Mouse (Mus musculus) hindbrain, embryonic 13.5 days (tissue): ENCODE measurements at regions not wholly inside any gene's neighbourhood (a gene's known extent, or its start where the extent isn't known, plus 50 kb on each side); places are given as distances from the start of the nearest gene placed in this dataset.

ENCODE experiments used
- ATAC-seq: fragments of 200-750 bp; cut with Nextera tagmentation; 2 replicates; pipeline ENCODE4 v1.8.0; 2017; ENCODE audit warnings: moderate TSS enrichment; ENCODE audit not compliant: low FRiP score
- H3K27ac ChIP-seq: fragments of 300-500 bp; sonication (generic); 2 replicates; pipeline ENCODE4 v1.5.1; 2015; ENCODE audit warnings: inconsistent platforms, mild to moderate bottlenecking, moderate library complexity
- H3K27me3 ChIP-seq: fragments of 300-500 bp; sonication (generic); 2 replicates; pipeline ENCODE4 v1.6.1; 2015; ENCODE audit warnings: mild to moderate bottlenecking, inconsistent platforms
- H3K36me3 ChIP-seq: fragments of 300-500 bp; sonication (generic); 2 replicates; pipeline ENCODE4 v1.6.1; 2015; ENCODE audit warnings: mild to moderate bottlenecking, inconsistent platforms
- H3K4me1 ChIP-seq: fragments of 300-500 bp; sonication (generic); replicated peaks from 2 replicates; pipeline ENCODE4 v1.6.1; 2015; ENCODE audit warnings: inconsistent platforms
- H3K4me2 ChIP-seq: fragments of 300-500 bp; sonication (generic); 2 replicates; pipeline ENCODE4 v1.6.1; 2015; ENCODE audit warnings: inconsistent platforms, mild to moderate bottlenecking, moderate library complexity
- H3K4me3 ChIP-seq: fragments of 300-500 bp; sonication (generic); 2 replicates; pipeline ENCODE4 v1.5.1; 2015; ENCODE audit warnings: mild to moderate bottlenecking, inconsistent platforms
- H3K9ac ChIP-seq: fragments of 300-500 bp; sonication (generic); 2 replicates; pipeline ENCODE4 v1.6.1; 2015; ENCODE audit warnings: mild to moderate bottlenecking, inconsistent platforms
- H3K9me3 ChIP-seq: fragments of 300-500 bp; sonication (generic); 2 replicates; pipeline ENCODE4 v1.6.1; 2016; ENCODE audit warnings: inconsistent platforms
- WGBS: fragments of 180-500 bp; shearing (Covaris S2); methylation state at CpG from one replicate; pipeline ENCODE4 v1.1.7; 2015; 5-methylcytosine and 5-hydroxymethylcytosine counted together

DNA sequence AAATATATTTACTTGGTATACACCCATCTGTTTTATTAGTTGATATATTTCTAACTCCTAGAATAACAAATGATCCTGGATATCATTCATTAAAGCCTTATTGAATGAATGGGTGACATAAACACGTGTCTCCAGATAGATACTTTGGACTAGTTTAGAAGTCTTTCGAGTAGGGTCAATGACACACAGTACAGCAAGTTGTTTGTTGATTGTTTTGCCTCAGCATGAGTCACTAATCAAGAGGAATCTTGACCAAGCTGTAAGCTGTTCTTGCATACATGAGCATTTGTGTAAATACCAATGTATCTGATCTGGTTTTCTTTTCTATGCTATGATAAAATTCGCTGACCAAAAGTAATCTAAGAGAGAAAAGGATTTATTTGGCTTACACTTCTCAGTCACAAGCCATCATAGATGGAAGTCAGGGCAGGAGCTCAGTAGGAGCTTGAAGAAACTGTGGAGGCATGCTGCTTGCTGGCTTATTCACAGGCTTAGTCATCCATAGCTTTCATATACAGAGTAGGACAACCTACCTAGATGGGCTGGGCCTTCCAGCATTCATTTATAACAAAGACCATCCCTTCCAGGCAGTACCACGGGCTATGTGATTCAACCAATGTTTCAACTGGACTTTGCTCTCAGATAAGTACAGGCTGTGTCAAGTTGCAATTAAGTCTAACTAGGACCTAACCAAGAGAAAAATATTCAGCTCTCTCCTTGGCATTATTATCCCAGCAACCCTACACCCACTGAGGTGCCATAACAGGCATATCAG, 192.5 kb downstream of the Rdh14 start:
- H3K27me3 ChIP-seq, result no peaks in the 10 kb centered on the region
- H3K9me3 ChIP-seq, result no peaks in the 10 kb centered on the region
- 79% methylated on average over 4 of the region's 4 CpGs for WGBS
- no peak for ATAC-seq
- H3K4me3 ChIP-seq, result no peak overlapping the region
- H3K36me3 ChIP-seq, result no peaks in the 10 kb centered on the region
- H3K9ac ChIP-seq, result no peak overlapping the region
- H3K4me1 ChIP-seq, result no peaks in the 10 kb centered on the region
- H3K4me2 ChIP-seq, result no peak overlapping the region
- H3K27ac ChIP-seq, result no peak overlapping the region

DNA sequence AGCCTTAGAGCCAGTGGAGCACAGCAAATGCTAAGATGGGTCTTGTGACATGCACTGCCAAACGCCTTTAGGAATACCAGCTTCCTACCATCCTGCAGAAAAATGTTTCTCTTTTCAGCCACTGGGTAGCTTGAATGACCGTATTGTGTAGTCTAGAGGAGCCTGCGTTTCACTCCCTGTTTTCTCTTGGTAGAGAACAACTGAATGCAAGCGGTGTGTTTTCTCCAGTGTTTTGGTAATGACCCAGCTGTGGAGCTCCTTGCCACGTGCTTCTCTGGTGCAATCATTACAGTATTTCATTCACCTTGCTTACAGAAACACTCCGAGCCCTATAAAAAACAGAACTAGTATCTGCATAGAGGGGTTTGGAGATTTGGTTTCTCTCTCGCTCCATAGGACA, 193.5 kb downstream of the Rdh14 start:
- Histone ChIP-seq H3K27me3 (no peaks in the 10 kb centered on the region), H3K9me3 (no peaks in the 10 kb centered on the region), H3K4me1 (no peaks in the 10 kb centered on the region), H3K4me3 (no peak overlapping the region), H3K4me2 (no peak overlapping the region), H3K9ac (no peak overlapping the region), H3K36me3 (no peaks in the 10 kb centered on the region), H3K27ac (no peak overlapping the region)
- WGBS, result 56% methylated on average over 7 of the region's 7 CpGs
- no peak for ATAC-seq

DNA sequence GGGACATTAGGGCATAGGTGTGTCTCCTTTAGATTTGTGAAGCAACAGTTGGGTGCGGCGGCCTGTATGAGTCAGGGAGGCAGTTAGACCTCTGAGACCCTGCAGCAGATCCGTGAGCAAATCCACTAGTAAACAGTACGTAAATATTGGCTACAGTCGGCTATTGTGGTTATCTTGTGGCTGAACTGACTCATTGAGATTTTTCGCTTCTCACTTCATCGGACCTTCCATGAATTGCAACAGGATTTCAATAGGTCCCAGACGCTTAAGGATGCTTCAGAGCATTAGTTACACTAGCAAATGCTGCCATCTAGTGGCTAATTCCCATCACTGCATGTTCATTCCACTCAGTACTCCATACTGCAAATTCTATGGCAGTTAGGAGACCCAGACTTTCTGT, 199.0 kb downstream of the Rdh14 start:
- 40% methylated on average over 8 of the region's 8 CpGs for WGBS

DNA sequence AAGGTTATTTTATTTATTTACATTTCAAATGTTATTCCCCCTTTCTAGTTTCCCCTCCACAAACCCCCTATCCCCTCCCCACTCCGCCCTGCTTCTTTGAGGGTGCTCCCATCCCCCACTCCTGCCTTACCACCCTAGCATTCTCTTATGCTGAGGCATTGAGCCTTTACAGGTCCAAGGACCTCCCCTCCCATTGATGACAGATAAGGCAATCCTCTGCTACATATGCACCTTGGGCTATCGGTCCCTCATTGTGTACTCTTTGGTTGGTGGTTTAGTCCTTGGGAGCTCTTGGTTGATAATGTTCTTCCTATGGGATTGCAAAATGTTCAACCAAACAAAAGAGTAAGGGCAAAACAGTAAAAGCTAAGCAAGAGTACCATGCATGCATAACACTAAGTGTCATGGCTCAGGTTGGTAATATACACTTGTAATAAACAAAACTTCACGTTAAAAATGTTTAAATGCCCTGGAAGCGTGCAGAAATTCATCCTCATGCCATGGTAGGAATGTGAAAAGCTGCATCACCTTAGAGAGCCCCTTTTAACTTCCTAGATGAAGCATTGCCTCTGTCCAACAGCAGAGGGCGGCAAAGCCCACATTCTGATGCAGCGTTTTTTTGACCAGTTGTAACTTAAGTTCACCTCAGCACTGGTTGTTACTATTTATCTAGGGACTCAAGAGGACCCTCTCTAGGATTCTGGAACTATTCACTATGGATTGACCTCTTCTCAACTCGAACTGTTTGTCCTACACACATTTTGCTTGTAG, 207.6 kb downstream of the Rdh14 start:
- Histone ChIP-seq H3K9me3 (no peaks in the 10 kb centered on the region), H3K36me3 (no peaks in the 10 kb centered on the region), H3K27ac (no peak overlapping the region), H3K4me1 (no peaks in the 10 kb centered on the region), H3K27me3 (no peaks in the 10 kb centered on the region), H3K4me3 (no peak overlapping the region), H3K9ac (no peak overlapping the region), H3K4me2 (no peak overlapping the region)
- ATAC-seq, result peak; percentile 66; the same call in 1 of the 2 replicates
- WGBS, result 19% methylated on average over 7 of the region's 7 CpGs

More for the DNA sequence above, 199.0 kb downstream of the Rdh14 start:
- H3K36me3 ChIP-seq, result no peaks in the 10 kb centered on the region
- H3K9me3 ChIP-seq, result no peaks in the 10 kb centered on the region
- no peak overlapping the region for H3K4me3 ChIP-seq
- no peaks in the 10 kb centered on the region for H3K27me3 ChIP-seq
- no peaks in the 10 kb centered on the region for H3K4me1 ChIP-seq
- ATAC-seq, result peak; percentile 94
- H3K9ac ChIP-seq, result no peak overlapping the region
- H3K4me2 ChIP-seq, result no peak overlapping the region
- no peak overlapping the region for H3K27ac ChIP-seq

DNA sequence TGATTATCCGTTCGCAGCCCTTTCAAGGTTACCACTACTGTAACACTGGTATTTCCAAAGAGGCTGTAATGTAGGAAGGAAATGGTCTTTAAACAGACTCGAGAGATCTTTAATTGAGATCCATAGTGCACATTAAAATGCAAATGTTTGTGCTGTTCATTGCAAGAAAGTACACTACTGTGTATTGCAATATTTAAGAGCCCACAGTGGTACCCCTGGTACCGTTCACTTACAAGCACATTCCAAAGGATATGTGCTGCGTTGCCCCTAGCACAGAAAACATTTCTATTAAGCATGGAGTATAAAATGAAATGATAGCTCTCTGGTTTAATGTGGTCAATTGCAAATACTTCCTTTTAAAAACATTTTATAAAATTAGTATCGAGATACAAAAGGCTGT, 209.5 kb downstream of the Rdh14 start:
- Histone ChIP-seq H3K27me3 (no peaks in the 10 kb centered on the region), H3K27ac (no peak overlapping the region), H3K4me2 (no peak overlapping the region), H3K4me3 (no peak overlapping the region), H3K4me1 (no peaks in the 10 kb centered on the region), H3K36me3 (no peaks in the 10 kb centered on the region), H3K9me3 (no peaks in the 10 kb centered on the region), H3K9ac (no peak overlapping the region)
- WGBS, result 73% methylated on average over 6 of the region's 6 CpGs
- ATAC-seq, result no peak

DNA sequence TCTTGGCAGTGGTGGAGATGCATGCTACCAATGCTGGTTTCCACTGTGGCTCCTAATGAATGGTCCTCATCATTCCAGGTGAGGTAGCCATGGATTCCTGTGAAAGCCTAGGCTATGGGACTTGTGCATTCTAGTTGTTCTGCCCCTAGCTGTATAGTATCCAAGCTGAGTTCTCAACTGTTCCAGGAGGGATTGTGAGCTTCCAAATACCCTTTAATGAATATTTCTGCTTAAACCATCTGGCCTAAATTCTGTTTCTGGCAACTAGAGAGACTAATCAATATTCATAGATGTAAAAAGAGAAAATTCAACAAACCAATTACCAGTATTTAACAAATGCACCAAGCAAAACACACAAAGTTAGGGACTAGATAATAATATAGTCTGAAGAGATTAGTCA, 227.7 kb downstream of the Rdh14 start:
- Histone ChIP-seq H3K27ac (no peak overlapping the region), H3K9me3 (no peaks in the 10 kb centered on the region), H3K36me3 (no peaks in the 10 kb centered on the region), H3K27me3 (no peaks in the 10 kb centered on the region), H3K4me3 (no peak overlapping the region), H3K4me2 (no peak overlapping the region), H3K9ac (no peak overlapping the region), H3K4me1 (no peaks in the 10 kb centered on the region)
- no peak for ATAC-seq

DNA sequence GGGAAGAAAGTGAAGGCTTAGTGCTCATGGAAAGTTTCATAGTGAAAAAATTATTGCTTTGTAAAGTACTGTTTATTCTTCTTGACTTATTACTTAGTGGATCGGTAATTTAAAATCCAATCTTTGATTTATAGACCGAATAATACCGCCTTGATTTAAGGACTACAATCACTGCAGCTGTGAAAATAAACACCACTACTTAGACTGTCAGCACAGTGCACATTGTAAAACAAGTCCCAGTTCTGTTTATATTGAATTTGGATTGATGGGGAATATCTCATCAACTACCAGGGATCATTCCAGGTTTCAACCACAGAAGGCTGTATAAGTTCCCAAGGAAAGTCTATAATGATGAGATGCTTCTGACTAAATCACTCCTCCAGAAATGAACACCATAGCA, 230.0 kb downstream of the Rdh14 start:
- ATAC-seq, result no peak
- no peaks in the 10 kb centered on the region for H3K36me3 ChIP-seq
- WGBS, result 90% methylated on average over 3 of the region's 3 CpGs
- H3K4me3 ChIP-seq, result no peak overlapping the region
- no peaks in the 10 kb centered on the region for H3K9me3 ChIP-seq
- no peak overlapping the region for H3K27ac ChIP-seq
- no peaks in the 10 kb centered on the region for H3K4me1 ChIP-seq
- no peaks in the 10 kb centered on the region for H3K27me3 ChIP-seq
- no peak overlapping the region for H3K9ac ChIP-seq
- H3K4me2 ChIP-seq, result no peak overlapping the region

DNA sequence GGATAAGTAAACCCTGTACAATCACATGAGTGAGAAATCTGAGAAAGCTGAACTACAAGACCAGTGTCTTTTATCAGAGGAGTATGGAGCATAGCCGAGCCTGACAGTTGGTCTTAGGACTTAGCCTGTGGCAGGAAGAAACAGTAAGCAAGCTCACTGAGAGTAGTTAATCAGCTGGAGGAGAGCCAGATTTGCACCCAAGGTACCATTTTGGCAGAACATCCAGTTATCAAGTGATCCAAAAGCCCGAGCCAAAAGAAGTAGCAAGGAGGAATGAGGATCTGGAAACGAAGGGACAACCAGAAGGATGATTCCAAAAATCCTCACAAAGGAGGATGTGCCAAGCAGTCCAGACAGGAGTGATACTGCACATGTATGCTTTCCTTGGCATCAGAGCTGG, 248.0 kb downstream of the Rdh14 start:
- Histone ChIP-seq H3K9ac (no peak overlapping the region), H3K4me3 (no peak overlapping the region), H3K36me3 (no peaks in the 10 kb centered on the region), H3K27ac (no peak overlapping the region), H3K27me3 (no peaks in the 10 kb centered on the region), H3K9me3 (no peaks in the 10 kb centered on the region), H3K4me2 (no peak overlapping the region), H3K4me1 (no peaks in the 10 kb centered on the region)
- no peak for ATAC-seq
- 83% methylated on average over 3 of the region's 3 CpGs for WGBS

DNA sequence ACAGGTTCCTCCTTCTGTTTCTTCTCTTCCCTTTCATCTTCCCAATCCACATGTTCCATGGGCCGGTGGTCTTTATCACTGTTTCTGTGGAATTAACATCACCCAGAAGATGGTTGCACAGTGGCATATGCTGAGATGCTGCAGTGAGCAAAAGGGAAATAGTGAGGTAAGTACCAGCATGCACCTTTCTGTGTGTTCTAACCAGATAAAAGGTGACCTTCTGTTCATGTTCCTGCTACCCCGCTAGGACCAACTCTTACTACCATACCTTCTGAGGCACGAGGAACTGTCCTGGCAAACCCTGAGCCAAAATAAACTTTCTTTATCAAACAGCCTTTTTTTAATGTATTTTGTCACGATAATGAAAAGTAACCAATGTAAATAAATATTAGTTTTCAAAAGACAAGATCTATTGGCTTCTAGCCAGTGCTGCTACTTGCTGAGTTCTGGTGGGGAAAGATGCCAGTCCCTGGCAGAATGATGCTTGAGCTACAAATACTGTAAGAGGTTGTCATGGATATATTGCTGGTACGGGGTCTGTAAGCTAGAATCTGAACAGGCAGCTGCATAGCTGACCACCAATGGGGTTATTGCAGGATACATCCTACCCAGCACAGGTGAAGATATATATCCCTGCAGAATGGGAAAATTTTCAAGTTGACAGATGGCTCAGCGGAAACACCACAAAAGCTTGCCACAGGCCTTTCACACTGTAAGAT, 264.1 kb downstream of the Rdh14 start:
- ATAC-seq, result no peak
- Histone ChIP-seq H3K4me3 (no peak overlapping the region), H3K27ac (no peak overlapping the region), H3K4me1 (no peaks in the 10 kb centered on the region), H3K9me3 (no peaks in the 10 kb centered on the region), H3K9ac (no peak overlapping the region), H3K27me3 (no peaks in the 10 kb centered on the region), H3K36me3 (no peaks in the 10 kb centered on the region), H3K4me2 (no peak overlapping the region)
- WGBS, result 88% methylated on average over 6 of the region's 6 CpGs

DNA sequence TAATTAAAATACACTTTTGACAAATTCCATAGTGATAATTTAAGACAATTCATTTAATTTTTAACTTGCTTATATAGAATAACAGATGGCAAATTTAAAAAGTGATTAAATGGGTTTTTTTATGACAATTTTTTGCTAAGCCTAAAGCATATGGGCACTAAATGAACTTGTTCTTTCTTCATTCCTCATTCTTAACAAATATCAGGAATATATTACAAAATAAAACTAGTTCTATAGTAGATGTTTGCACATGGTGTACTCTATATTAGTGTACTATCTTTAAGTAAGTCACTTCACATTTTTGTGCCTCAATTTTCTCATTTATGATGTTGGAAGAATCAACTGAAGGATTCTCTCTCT, 264.6 kb downstream of the Rdh14 start:
- no peak for ATAC-seq
- Histone ChIP-seq H3K9ac (no peak overlapping the region), H3K4me2 (no peak overlapping the region), H3K27ac (no peak overlapping the region), H3K27me3 (no peaks in the 10 kb centered on the region), H3K4me1 (no peaks in the 10 kb centered on the region), H3K36me3 (no peaks in the 10 kb centered on the region), H3K9me3 (no peaks in the 10 kb centered on the region), H3K4me3 (no peak overlapping the region)

DNA sequence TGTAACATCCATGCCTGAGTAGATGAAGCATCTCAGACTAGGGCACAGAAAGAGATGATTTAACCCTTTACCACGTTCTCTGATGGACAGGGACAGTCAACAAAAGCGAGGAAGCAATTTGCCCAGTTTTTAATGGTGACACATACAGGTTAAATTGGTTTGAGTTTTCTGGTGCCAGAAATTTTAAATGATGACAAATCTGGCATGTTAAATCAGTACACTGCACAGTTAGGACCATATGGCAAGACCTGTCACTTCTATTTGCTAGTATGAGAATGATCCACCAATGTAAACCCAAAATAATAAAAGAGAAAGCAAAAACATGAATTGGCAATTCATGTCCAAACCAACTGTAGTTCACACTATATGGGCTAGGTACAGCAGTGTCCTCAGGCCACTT, 268.3 kb downstream of the Rdh14 start:
- no peak overlapping the region for H3K4me2 ChIP-seq
- no peak overlapping the region for H3K27ac ChIP-seq
- H3K4me1 ChIP-seq, result no peaks in the 10 kb centered on the region
- no peaks in the 10 kb centered on the region for H3K9me3 ChIP-seq
- no peaks in the 10 kb centered on the region for H3K27me3 ChIP-seq
- H3K9ac ChIP-seq, result no peak overlapping the region
- no peak overlapping the region for H3K4me3 ChIP-seq
- ATAC-seq, result no peak
- no peaks in the 10 kb centered on the region for H3K36me3 ChIP-seq
- WGBS, result 72% methylated on average over 2 of the region's 2 CpGs

DNA sequence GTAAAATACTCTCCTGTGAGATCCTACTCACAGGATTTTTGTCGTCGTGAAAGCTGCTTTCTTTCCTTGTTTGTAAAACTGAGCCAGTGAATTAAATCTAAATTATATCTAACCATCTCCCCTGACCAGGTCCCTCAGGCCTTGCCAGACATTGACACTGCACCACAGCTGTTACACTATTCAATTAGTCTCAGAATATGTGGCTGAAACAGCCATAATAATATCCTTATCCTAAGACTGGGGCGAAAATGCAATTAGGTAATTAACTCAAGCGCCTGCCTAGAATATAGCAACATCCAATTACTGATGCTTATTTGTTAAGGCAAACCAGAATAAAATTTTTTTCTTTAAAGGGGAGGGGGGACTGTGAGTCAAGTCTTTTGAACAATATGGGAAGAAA, 296.2 kb downstream of the Rdh14 start:
- H3K4me1 ChIP-seq, result no peaks in the 10 kb centered on the region
- ATAC-seq, result 0 out of 2 replicates have a peak, but pooled peaks have one; percentile 59
- 67% methylated on average over 4 of the region's 4 CpGs for WGBS

More for the DNA sequence above, 296.2 kb downstream of the Rdh14 start:
- no peak overlapping the region for H3K4me3 ChIP-seq
- no peaks in the 10 kb centered on the region for H3K9me3 ChIP-seq
- no peak overlapping the region for H3K27ac ChIP-seq
- H3K36me3 ChIP-seq, result no peaks in the 10 kb centered on the region
- H3K27me3 ChIP-seq, result no peaks in the 10 kb centered on the region
- H3K4me2 ChIP-seq, result no peak overlapping the region
- no peak overlapping the region for H3K9ac ChIP-seq
